Mouse (Mus musculus): ENCODE data around the gene Rab10. TPM values are rescaled to one million over a fixed set of nuclear protein-coding genes. Genes with fewer than 3 reads are reported as not detected.

The Rab10 gene
- polyA plus RNA-seq (2011; ENCODE audit: insufficient read depth, insufficient read length, low read depth, missing spikeins), result 85.4 and 93.9 TPM in 2 replicates

DNA sequence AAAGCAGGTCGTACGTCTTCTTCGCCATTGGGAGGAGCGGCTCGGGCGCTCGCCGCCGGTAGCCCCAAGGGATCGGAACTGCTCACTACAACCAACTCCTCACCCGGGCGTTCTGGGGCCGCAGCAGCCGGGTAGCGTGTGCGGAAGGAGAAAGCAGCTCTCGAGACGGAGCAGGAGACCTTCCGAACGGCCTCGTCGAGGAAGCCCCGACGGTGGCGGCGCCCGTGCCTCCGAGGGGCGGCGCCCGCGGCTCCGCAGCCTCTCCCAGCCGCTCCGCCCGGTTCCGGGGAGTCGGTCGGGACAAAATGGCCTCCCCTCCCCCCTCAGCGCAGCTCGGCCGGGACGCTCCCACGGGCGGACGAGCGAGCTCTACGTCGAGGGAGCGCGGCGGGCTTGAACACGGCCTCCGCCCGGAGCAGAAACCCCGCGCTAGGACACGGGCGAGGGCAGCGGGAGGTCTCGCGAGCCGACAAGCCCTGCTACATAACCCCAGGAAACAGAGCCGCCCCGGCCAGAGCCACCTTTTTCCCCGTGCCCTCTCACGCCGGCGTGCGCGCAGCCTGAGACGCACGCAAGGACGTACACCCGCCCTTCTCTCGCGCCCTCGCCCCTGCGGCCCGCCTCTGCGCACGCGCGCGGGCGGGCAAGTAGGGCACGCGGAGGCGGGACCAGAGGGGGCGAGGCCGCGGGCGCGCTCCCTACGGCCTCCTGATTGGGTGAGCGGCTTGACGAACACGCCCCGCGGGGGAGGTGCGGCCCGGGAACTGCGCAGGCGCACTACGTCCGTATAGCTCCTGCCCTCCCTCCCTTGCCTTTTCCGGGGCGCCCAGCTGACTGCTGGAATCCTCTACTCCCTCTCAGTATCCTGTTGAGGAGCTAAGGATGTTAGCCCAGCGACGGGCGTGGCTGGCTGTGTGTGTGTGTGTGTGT, at the start of gene Rab10:
Gene Rab10, minus strand, starts transcription at position 579 of the 930 bp plus-strand sequence.
- H3K9ac ChIP-seq (ENCODE audit: low read depth, poor library complexity, severe bottlenecking), result peak within 1 kb of the TSS; percentile 87
- H3K36me3 ChIP-seq (ENCODE audit: control insufficient read depth, insufficient read depth, low read length, poor library complexity, severe bottlenecking), result no peaks in the 10 kb centered on the region
- TF ChIP-seq POLR2A (IDR thresholded peaks at IDR 0.05; ENCODE audit: insufficient read depth, low read length) (peak; percentile 56), EP300 (IDR thresholded peaks at IDR 0.05; ENCODE audit: insufficient read depth, low read depth, low read length) (no peak), CTCF (IDR thresholded peaks at IDR 0.05; ENCODE audit: low read depth, low read length) (no peak)
- H3K9me3 ChIP-seq (replicated peaks; ENCODE audit: control insufficient read depth, insufficient read depth, low read length, poor library complexity, severe bottlenecking), result no peaks in the 10 kb centered on the region
- H3K27me3 ChIP-seq (ENCODE audit: control insufficient read depth, insufficient read depth, low read length, poor library complexity, severe bottlenecking), result no peaks in the 10 kb centered on the region; the same call in 1 of the 2 replicates
- H3K4me1 ChIP-seq (ENCODE audit: control insufficient read depth, insufficient read depth, low read length), result no peaks in the 10 kb centered on the region
- H3K4me3 ChIP-seq (ENCODE audit: low read depth, low read length), result peak within 1 kb of the TSS; percentile 89
- peak within 1 kb of the TSS; percentile 80 for H3K27ac ChIP-seq (ENCODE audit: insufficient read depth, low read length)

DNA sequence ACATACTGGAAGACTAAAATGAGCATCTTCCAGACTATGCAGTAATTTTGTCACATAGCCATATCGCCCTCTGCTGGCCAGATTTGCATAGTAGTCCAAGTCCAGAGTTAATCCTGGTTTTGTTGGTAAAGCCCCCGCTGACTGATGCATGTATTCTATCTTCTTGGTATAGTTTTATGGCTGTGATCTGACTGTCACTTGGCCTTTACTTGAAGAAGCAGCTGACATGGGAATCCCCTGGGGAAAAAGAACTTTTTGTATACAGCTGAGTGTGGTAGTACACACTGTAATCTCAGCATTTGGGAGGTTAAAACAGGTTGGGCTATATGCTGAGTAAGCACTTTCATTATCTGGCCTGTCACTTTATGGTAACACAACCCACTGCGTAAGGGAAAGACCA, 49.5 kb upstream of the Rab10 start:
- Histone ChIP-seq H3K9ac (ENCODE audit: low read depth, poor library complexity, severe bottlenecking) (no peak overlapping the region), H3K4me3 (ENCODE audit: low read depth, low read length) (no peak overlapping the region), H3K27me3 (ENCODE audit: control insufficient read depth, insufficient read depth, low read length, poor library complexity, severe bottlenecking) (no peaks in the 10 kb centered on the region), H3K36me3 (ENCODE audit: control insufficient read depth, insufficient read depth, low read length, poor library complexity, severe bottlenecking) (no peaks in the 10 kb centered on the region), H3K27ac (ENCODE audit: insufficient read depth, low read length) (no peak overlapping the region), H3K9me3 (replicated peaks; ENCODE audit: control insufficient read depth, insufficient read depth, low read length, poor library complexity, severe bottlenecking) (no peaks in the 10 kb centered on the region), H3K4me1 (ENCODE audit: control insufficient read depth, insufficient read depth, low read length) (no peaks in the 10 kb centered on the region)
- no peak for TF ChIP-seq POLR2A (IDR thresholded peaks at IDR 0.05; ENCODE audit: insufficient read depth, low read length)
- TF ChIP-seq EP300 (IDR thresholded peaks at IDR 0.05; ENCODE audit: insufficient read depth, low read depth, low read length), result no peak
- TF ChIP-seq CTCF (IDR thresholded peaks at IDR 0.05; ENCODE audit: low read depth, low read length), result no peak

GRCm38 (mm10) chr12:3356824-3357223, 47.1 kb upstream of the Rab10 start:
- Histone ChIP-seq H3K4me3 (ENCODE audit: low read depth, low read length) (peak overlapping the region; percentile 82), H3K9me3 (replicated peaks; ENCODE audit: control insufficient read depth, insufficient read depth, low read length, poor library complexity, severe bottlenecking) (no peaks in the 10 kb centered on the region), H3K9ac (ENCODE audit: low read depth, poor library complexity, severe bottlenecking) (peak overlapping the region; percentile 6), H3K27me3 (ENCODE audit: control insufficient read depth, insufficient read depth, low read length, poor library complexity, severe bottlenecking) (no peaks in the 10 kb centered on the region), H3K36me3 (ENCODE audit: control insufficient read depth, insufficient read depth, low read length, poor library complexity, severe bottlenecking) (no peaks in the 10 kb centered on the region), H3K4me1 (ENCODE audit: control insufficient read depth, insufficient read depth, low read length) (no peaks in the 10 kb centered on the region), H3K27ac (ENCODE audit: insufficient read depth, low read length) (no peak overlapping the region)
- no peak for TF ChIP-seq CTCF (IDR thresholded peaks at IDR 0.05; ENCODE audit: low read depth, low read length)
- TF ChIP-seq POLR2A (IDR thresholded peaks at IDR 0.05; ENCODE audit: insufficient read depth, low read length), result no peak
- TF ChIP-seq EP300 (IDR thresholded peaks at IDR 0.05; ENCODE audit: insufficient read depth, low read depth, low read length), result no peak

DNA sequence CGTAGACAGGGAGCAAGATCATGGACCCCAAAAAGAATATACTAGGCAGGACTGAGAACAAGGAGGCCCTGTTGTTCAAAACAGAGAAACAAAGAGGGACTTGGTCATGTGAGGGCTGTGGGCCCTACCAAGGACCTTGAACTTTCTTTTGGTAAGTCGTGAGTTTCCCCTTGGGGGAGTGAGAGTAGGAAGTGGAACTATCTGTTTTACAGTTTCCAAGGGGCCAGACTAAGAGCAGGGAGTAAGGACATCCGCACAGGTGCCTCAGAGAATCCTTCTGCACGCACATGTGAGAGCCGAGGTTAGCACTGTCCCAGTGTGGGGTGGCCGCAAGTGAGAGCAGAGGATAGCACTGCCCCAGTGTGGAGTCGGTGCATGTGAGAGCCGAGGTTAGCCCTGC, 45.3 kb upstream of the Rab10 start:
- Histone ChIP-seq H3K36me3 (ENCODE audit: control insufficient read depth, insufficient read depth, low read length, poor library complexity, severe bottlenecking) (no peaks in the 10 kb centered on the region), H3K4me1 (ENCODE audit: control insufficient read depth, insufficient read depth, low read length) (no peaks in the 10 kb centered on the region), H3K27me3 (ENCODE audit: control insufficient read depth, insufficient read depth, low read length, poor library complexity, severe bottlenecking) (no peaks in the 10 kb centered on the region), H3K9ac (ENCODE audit: low read depth, poor library complexity, severe bottlenecking) (no peak overlapping the region), H3K4me3 (ENCODE audit: low read depth, low read length) (no peak overlapping the region), H3K9me3 (replicated peaks; ENCODE audit: control insufficient read depth, insufficient read depth, low read length, poor library complexity, severe bottlenecking) (no peaks in the 10 kb centered on the region), H3K27ac (ENCODE audit: insufficient read depth, low read length) (no peak overlapping the region)
- TF ChIP-seq EP300 (IDR thresholded peaks at IDR 0.05; ENCODE audit: insufficient read depth, low read depth, low read length) (no peak), CTCF (IDR thresholded peaks at IDR 0.05; ENCODE audit: low read depth, low read length) (no peak), POLR2A (IDR thresholded peaks at IDR 0.05; ENCODE audit: insufficient read depth, low read length) (no peak)

- Histone ChIP-seq H3K36me3 (ENCODE audit: control insufficient read depth, insufficient read depth, low read length, poor library complexity, severe bottlenecking) (no peaks in the 10 kb centered on the region), H3K4me1 (ENCODE audit: control insufficient read depth, insufficient read depth, low read length) (no peaks in the 10 kb centered on the region), H3K27ac (ENCODE audit: insufficient read depth, low read length) (no peak overlapping the region), H3K9me3 (replicated peaks; ENCODE audit: control insufficient read depth, insufficient read depth, low read length, poor library complexity, severe bottlenecking) (no peaks in the 10 kb centered on the region), H3K27me3 (ENCODE audit: control insufficient read depth, insufficient read depth, low read length, poor library complexity, severe bottlenecking) (no peaks in the 10 kb centered on the region), H3K9ac (ENCODE audit: low read depth, poor library complexity, severe bottlenecking) (no peak overlapping the region), H3K4me3 (ENCODE audit: low read depth, low read length) (no peak overlapping the region)
- no peak for TF ChIP-seq POLR2A (IDR thresholded peaks at IDR 0.05; ENCODE audit: insufficient read depth, low read length)
- no peak for TF ChIP-seq EP300 (IDR thresholded peaks at IDR 0.05; ENCODE audit: insufficient read depth, low read depth, low read length)
- TF ChIP-seq CTCF (IDR thresholded peaks at IDR 0.05; ENCODE audit: low read depth, low read length), result no peak
Measured at GRCm38 (mm10) chr12:3352216-3352615, 42.4 kb upstream of the Rab10 start.

DNA sequence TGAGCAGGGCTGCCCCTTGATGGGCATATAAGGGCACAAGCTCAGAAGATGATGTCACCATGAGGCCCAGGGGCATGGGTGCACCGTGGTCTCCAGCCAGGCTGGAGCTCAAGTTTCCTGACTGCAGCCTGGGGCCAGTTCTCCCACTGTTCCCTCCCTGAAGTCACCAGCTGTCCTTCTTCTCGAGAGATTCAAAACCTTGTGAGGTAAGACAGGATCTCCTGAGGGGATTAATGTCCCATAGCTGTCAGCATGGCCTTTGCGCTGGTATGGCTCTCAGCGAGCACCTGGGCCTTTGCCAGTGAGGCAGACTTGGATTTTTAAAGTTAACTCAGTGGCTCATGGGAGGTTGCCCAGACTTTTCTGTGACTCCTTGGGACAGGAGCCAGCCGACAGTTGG, 40.4 kb upstream of the Rab10 start:
- H3K27ac ChIP-seq (ENCODE audit: insufficient read depth, low read length), result no peak overlapping the region
- TF ChIP-seq EP300 (IDR thresholded peaks at IDR 0.05; ENCODE audit: insufficient read depth, low read depth, low read length) (no peak), POLR2A (IDR thresholded peaks at IDR 0.05; ENCODE audit: insufficient read depth, low read length) (no peak), CTCF (IDR thresholded peaks at IDR 0.05; ENCODE audit: low read depth, low read length) (no peak)
- no peaks in the 10 kb centered on the region for H3K27me3 ChIP-seq (ENCODE audit: control insufficient read depth, insufficient read depth, low read length, poor library complexity, severe bottlenecking)
- no peak overlapping the region for H3K4me3 ChIP-seq (ENCODE audit: low read depth, low read length)
- H3K9me3 ChIP-seq (replicated peaks; ENCODE audit: control insufficient read depth, insufficient read depth, low read length, poor library complexity, severe bottlenecking), result no peaks in the 10 kb centered on the region
- H3K9ac ChIP-seq (ENCODE audit: low read depth, poor library complexity, severe bottlenecking), result no peak overlapping the region
- no peaks in the 10 kb centered on the region for H3K4me1 ChIP-seq (ENCODE audit: control insufficient read depth, insufficient read depth, low read length)
- no peaks in the 10 kb centered on the region for H3K36me3 ChIP-seq (ENCODE audit: control insufficient read depth, insufficient read depth, low read length, poor library complexity, severe bottlenecking)
